Mouse (Mus musculus): ENCODE measurements around the gene Padi4. TPM values are rescaled to one million over a fixed set of nuclear protein-coding genes. Genes with fewer than 3 reads are reported as not detected.

Gene Padi4
- polyA plus RNA-seq, 1 experiment: 0.02 TPM

DNA sequence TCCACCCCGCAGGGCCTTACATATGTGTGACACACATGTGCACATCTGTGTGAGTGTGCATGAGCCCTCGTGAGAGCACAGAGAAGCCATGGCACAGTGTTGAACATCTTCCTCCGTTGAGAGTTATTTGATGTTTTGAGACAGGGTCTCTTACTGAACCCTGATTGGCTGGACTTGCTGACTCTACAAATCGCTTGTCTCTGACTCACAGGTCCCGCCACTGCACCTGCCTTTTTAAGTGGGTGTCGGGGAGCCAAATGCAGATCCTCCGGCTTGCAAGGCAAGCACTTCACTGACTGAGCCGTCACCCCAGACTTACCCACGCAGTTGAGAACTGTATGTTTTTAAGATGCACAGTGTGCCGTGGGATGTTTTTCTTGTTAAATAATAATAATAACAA lies 1.8 kb upstream of the Padi4 start:
- Histone ChIP-seq H3K4me3 (ENCODE audit: insufficient read depth, poor library complexity, severe bottlenecking) (no peak overlapping the region), H3K27me3 (ENCODE audit: control insufficient read depth, insufficient read depth, insufficient read length) (no peaks in the 10 kb centered on the region), H3K79me2 (ENCODE audit: control insufficient read depth, insufficient read depth) (no peaks in the 10 kb centered on the region), H3K79me3 (ENCODE audit: low read depth) (no peaks in the 10 kb centered on the region), H3ac (ENCODE audit: control insufficient read depth, insufficient read length, low read depth) (no peak overlapping the region), H3K36me3 (ENCODE audit: control insufficient read depth, insufficient read depth) (no peaks in the 10 kb centered on the region)
- TF ChIP-seq CTCF (IDR thresholded peaks at IDR 0.05; ENCODE audit: control insufficient read depth, insufficient read depth, insufficient read length) (no peak), MYOD1 (IDR thresholded peaks at IDR 0.05; ENCODE audit: control insufficient read depth, insufficient read length, low read depth) (no peak), FOSL1 (IDR thresholded peaks at IDR 0.05; ENCODE audit: insufficient read depth, low read length, poor library complexity, severe bottlenecking) (no peak), USF1 (IDR thresholded peaks at IDR 0.05; ENCODE audit: low read depth) (no peak), MYOG (IDR thresholded peaks at IDR 0.05; ENCODE audit: control insufficient read depth, extremely low read depth, insufficient read length) (no peak), MAX (IDR thresholded peaks at IDR 0.05) (no peak), CEBPB (IDR thresholded peaks at IDR 0.05; ENCODE audit: low read depth) (no peak)

- no peaks in the 10 kb centered on the region for H3K79me3 ChIP-seq (ENCODE audit: low read depth)
- H3K27me3 ChIP-seq (ENCODE audit: control insufficient read depth, insufficient read depth, insufficient read length): no peaks in the 10 kb centered on the region
- TF ChIP-seq CTCF (IDR thresholded peaks at IDR 0.05; ENCODE audit: control insufficient read depth, insufficient read depth, insufficient read length): no peak
- no peak for TF ChIP-seq MAX (IDR thresholded peaks at IDR 0.05)
- TF ChIP-seq FOSL1 (IDR thresholded peaks at IDR 0.05; ENCODE audit: insufficient read depth, low read length, poor library complexity, severe bottlenecking): no peak
- TF ChIP-seq USF1 (IDR thresholded peaks at IDR 0.05; ENCODE audit: low read depth): no peak
- TF ChIP-seq MYOG (IDR thresholded peaks at IDR 0.05; ENCODE audit: control insufficient read depth, extremely low read depth, insufficient read length): no peak
- no peak for TF ChIP-seq CEBPB (IDR thresholded peaks at IDR 0.05; ENCODE audit: low read depth)
- no peak for TF ChIP-seq MYOD1 (IDR thresholded peaks at IDR 0.05; ENCODE audit: control insufficient read depth, insufficient read length, low read depth)
- H3K79me2 ChIP-seq (ENCODE audit: control insufficient read depth, insufficient read depth): no peaks in the 10 kb centered on the region
- H3K36me3 ChIP-seq (ENCODE audit: control insufficient read depth, insufficient read depth): no peaks in the 10 kb centered on the region
- no peak overlapping the region for H3ac ChIP-seq (ENCODE audit: control insufficient read depth, insufficient read length, low read depth)
- H3K4me3 ChIP-seq (ENCODE audit: insufficient read depth, poor library complexity, severe bottlenecking): no peak overlapping the region
Observed at GRCm38 (mm10) chr4:140774893-140775292, 857 bp upstream of the Padi4 start.

- H3K4me3 ChIP-seq (ENCODE audit: insufficient read depth, poor library complexity, severe bottlenecking): no peak overlapping the region
- no peak overlapping the region for H3ac ChIP-seq (ENCODE audit: control insufficient read depth, insufficient read length, low read depth)
- H3K36me3 ChIP-seq (ENCODE audit: control insufficient read depth, insufficient read depth): no peaks in the 10 kb centered on the region
- H3K79me3 ChIP-seq (ENCODE audit: low read depth): no peaks in the 10 kb centered on the region
- peaks cover 4% of the 10 kb centered on the region for H3K27me3 ChIP-seq (ENCODE audit: control insufficient read depth, insufficient read depth, insufficient read length)
- H3K79me2 ChIP-seq (ENCODE audit: control insufficient read depth, insufficient read depth): no peaks in the 10 kb centered on the region
- TF ChIP-seq MYOG (IDR thresholded peaks at IDR 0.05; ENCODE audit: control insufficient read depth, extremely low read depth, insufficient read length): no peak
- no peak for TF ChIP-seq MYOD1 (IDR thresholded peaks at IDR 0.05; ENCODE audit: control insufficient read depth, insufficient read length, low read depth)
- TF ChIP-seq USF1 (IDR thresholded peaks at IDR 0.05; ENCODE audit: low read depth): no peak
- no peak for TF ChIP-seq MAX (IDR thresholded peaks at IDR 0.05)
- TF ChIP-seq FOSL1 (IDR thresholded peaks at IDR 0.05; ENCODE audit: insufficient read depth, low read length, poor library complexity, severe bottlenecking): no peak
- no peak for TF ChIP-seq CEBPB (IDR thresholded peaks at IDR 0.05; ENCODE audit: low read depth)
- TF ChIP-seq CTCF (IDR thresholded peaks at IDR 0.05; ENCODE audit: control insufficient read depth, insufficient read depth, insufficient read length): no peak
Observed at GRCm38 (mm10) chr4:140771091-140771490, 2.9 kb downstream of the Padi4 start.

DNA sequence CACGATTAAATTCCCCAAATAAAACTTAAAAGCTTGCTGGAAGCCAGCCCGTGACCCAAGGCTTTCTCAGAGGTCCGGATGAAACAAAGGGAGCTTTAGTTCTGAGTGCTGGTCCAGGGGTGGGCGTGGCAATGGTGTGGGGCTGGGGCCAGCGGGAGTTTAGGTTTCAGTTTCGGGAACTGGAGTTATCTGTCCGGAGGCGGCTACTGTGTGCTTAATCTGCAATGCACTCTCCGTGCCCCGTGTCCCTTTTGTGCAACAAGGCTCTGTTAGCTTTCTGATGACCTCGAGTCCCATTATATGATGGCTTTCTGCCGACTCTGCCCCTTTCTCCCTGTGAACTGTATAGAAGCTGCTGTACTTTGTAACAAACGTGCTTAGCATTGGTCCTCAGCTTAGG lies 3.6 kb downstream of the Padi4 start:
- Histone ChIP-seq H3K4me3 (ENCODE audit: insufficient read depth, poor library complexity, severe bottlenecking) (peak overlapping the region; percentile 34), H3K36me3 (ENCODE audit: control insufficient read depth, insufficient read depth) (no peaks in the 10 kb centered on the region), H3K79me2 (ENCODE audit: control insufficient read depth, insufficient read depth) (no peaks in the 10 kb centered on the region), H3K27me3 (ENCODE audit: control insufficient read depth, insufficient read depth, insufficient read length) (peaks cover 4% of the 10 kb centered on the region), H3ac (ENCODE audit: control insufficient read depth, insufficient read length, low read depth) (peak overlapping the region; percentile 66), H3K79me3 (ENCODE audit: low read depth) (no peaks in the 10 kb centered on the region)
- no peak for TF ChIP-seq MAX (IDR thresholded peaks at IDR 0.05)
- no peak for TF ChIP-seq USF1 (IDR thresholded peaks at IDR 0.05; ENCODE audit: low read depth)
- TF ChIP-seq CTCF (IDR thresholded peaks at IDR 0.05; ENCODE audit: control insufficient read depth, insufficient read depth, insufficient read length): no peak
- TF ChIP-seq MYOD1 (IDR thresholded peaks at IDR 0.05; ENCODE audit: control insufficient read depth, insufficient read length, low read depth): no peak
- no peak for TF ChIP-seq FOSL1 (IDR thresholded peaks at IDR 0.05; ENCODE audit: insufficient read depth, low read length, poor library complexity, severe bottlenecking)
- TF ChIP-seq MYOG (IDR thresholded peaks at IDR 0.05; ENCODE audit: control insufficient read depth, extremely low read depth, insufficient read length): no peak
- TF ChIP-seq CEBPB (IDR thresholded peaks at IDR 0.05; ENCODE audit: low read depth): no peak

DNA sequence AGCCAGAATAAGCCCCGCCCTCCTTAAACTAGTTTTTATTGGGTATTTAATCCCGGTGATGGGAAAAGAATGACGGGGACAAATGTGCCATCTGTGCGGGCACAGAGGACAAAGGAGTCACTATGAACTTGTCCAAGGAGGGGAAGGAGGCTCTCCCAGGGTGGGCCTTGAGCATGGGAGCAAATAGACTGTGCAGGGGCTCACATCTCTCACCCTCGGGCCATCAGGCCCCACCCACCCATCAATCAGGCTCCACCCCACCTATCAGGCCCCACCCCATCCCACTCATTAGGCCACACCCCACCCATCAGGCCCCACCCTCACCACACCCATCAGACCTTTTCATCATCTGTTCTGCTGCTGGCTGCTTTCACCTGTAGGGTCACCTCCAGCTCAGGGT lies 5.1 kb downstream of the Padi4 start:
- Histone ChIP-seq H3K79me2 (ENCODE audit: control insufficient read depth, insufficient read depth) (no peaks in the 10 kb centered on the region), H3K27me3 (ENCODE audit: control insufficient read depth, insufficient read depth, insufficient read length) (peaks cover 4% of the 10 kb centered on the region), H3K4me3 (ENCODE audit: insufficient read depth, poor library complexity, severe bottlenecking) (no peak overlapping the region), H3K36me3 (ENCODE audit: control insufficient read depth, insufficient read depth) (no peaks in the 10 kb centered on the region), H3ac (ENCODE audit: control insufficient read depth, insufficient read length, low read depth) (no peak overlapping the region), H3K79me3 (ENCODE audit: low read depth) (no peaks in the 10 kb centered on the region)
- no peak for TF ChIP-seq MYOG (IDR thresholded peaks at IDR 0.05; ENCODE audit: control insufficient read depth, extremely low read depth, insufficient read length)
- no peak for TF ChIP-seq MYOD1 (IDR thresholded peaks at IDR 0.05; ENCODE audit: control insufficient read depth, insufficient read length, low read depth)
- no peak for TF ChIP-seq FOSL1 (IDR thresholded peaks at IDR 0.05; ENCODE audit: insufficient read depth, low read length, poor library complexity, severe bottlenecking)
- no peak for TF ChIP-seq CEBPB (IDR thresholded peaks at IDR 0.05; ENCODE audit: low read depth)
- no peak for TF ChIP-seq MAX (IDR thresholded peaks at IDR 0.05)
- no peak for TF ChIP-seq USF1 (IDR thresholded peaks at IDR 0.05; ENCODE audit: low read depth)

DNA sequence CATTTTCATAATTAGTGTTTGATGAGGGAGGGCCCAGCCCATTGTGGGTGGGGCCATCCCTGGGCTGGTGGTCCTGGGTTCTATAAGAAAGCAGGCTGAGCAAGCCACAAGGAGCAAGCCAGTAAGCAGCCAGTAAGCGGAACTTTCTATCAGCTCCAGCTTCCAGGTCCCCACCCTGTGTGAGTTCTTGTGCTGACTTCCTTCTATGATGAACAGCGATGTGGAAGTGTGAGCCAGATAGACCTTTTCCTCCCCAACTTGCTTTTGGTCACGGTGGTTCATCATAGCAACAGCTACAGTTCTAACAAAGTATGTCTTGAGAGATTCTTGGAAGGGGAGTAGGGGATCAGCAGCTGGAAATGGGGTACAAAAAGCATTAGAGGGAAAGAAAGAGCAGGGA lies 8.1 kb downstream of the Padi4 start:
- H3K36me3 ChIP-seq (ENCODE audit: control insufficient read depth, insufficient read depth): no peaks in the 10 kb centered on the region

More for the DNA sequence above, 8.1 kb downstream of the Padi4 start:
- no peak overlapping the region for H3ac ChIP-seq (ENCODE audit: control insufficient read depth, insufficient read length, low read depth)
- H3K27me3 ChIP-seq (ENCODE audit: control insufficient read depth, insufficient read depth, insufficient read length): peaks cover 4% of the 10 kb centered on the region
- TF ChIP-seq CTCF (IDR thresholded peaks at IDR 0.05; ENCODE audit: control insufficient read depth, insufficient read depth, insufficient read length) (no peak), MYOD1 (IDR thresholded peaks at IDR 0.05; ENCODE audit: control insufficient read depth, insufficient read length, low read depth) (no peak), MAX (IDR thresholded peaks at IDR 0.05) (no peak), MYOG (IDR thresholded peaks at IDR 0.05; ENCODE audit: control insufficient read depth, extremely low read depth, insufficient read length) (no peak), USF1 (IDR thresholded peaks at IDR 0.05; ENCODE audit: low read depth) (no peak), CEBPB (IDR thresholded peaks at IDR 0.05; ENCODE audit: low read depth) (no peak), FOSL1 (IDR thresholded peaks at IDR 0.05; ENCODE audit: insufficient read depth, low read length, poor library complexity, severe bottlenecking) (no peak)
- no peak overlapping the region for H3K4me3 ChIP-seq (ENCODE audit: insufficient read depth, poor library complexity, severe bottlenecking)
- H3K79me2 ChIP-seq (ENCODE audit: control insufficient read depth, insufficient read depth): no peaks in the 10 kb centered on the region
- H3K79me3 ChIP-seq (ENCODE audit: low read depth): no peaks in the 10 kb centered on the region
